Mouse (Mus musculus) neural tube, embryonic 12.5 days (tissue): ENCODE data around the gene Alox5ap. TPM values are rescaled to one million over a fixed set of nuclear protein-coding genes. Genes with fewer than 3 reads are reported as not detected.

Experiments used
- ATAC-seq: fragments of 200-750 bp; cut with Nextera tagmentation; 2 replicates; pipeline ENCODE4 v1.8.0; 2017; ENCODE audit warnings: low read depth, mild to moderate bottlenecking, moderate TSS enrichment, moderate library complexity; ENCODE audit not compliant: low FRiP score
- H3K27ac ChIP-seq: fragments of 300-500 bp; sonication (generic); 2 replicates; pipeline ENCODE4 v1.5.1; 2016
- H3K27me3 ChIP-seq: fragments of 300-500 bp; sonication (generic); replicated peaks from 2 replicates; pipeline ENCODE4 v1.6.1; 2016; ENCODE audit warnings: mild to moderate bottlenecking
- H3K36me3 ChIP-seq: fragments of 300-500 bp; sonication (generic); 2 replicates; pipeline ENCODE4 v1.6.1; 2016; ENCODE audit warnings: mild to moderate bottlenecking
- H3K4me1 ChIP-seq: fragments of 300-500 bp; sonication (generic); 2 replicates; pipeline ENCODE4 v1.6.1; 2016
- H3K4me2 ChIP-seq: fragments of 300-500 bp; sonication (generic); replicated peaks from 2 replicates; pipeline ENCODE4 v1.6.1; 2016; ENCODE audit warnings: mild to moderate bottlenecking
- H3K4me3 ChIP-seq: fragments of 300-500 bp; sonication (generic); 2 replicates; pipeline ENCODE4 v1.5.1; 2016
- H3K9ac ChIP-seq: fragments of 300-500 bp; sonication (generic); 2 replicates; pipeline ENCODE4 v1.6.1; 2016; ENCODE audit warnings: mild to moderate bottlenecking
- H3K9me3 ChIP-seq: fragments of 300-500 bp; sonication (generic); 2 replicates; pipeline ENCODE4 v1.6.1; 2016; ENCODE audit warnings: mild to moderate bottlenecking
- WGBS: fragments of 180-500 bp; shearing (Covaris S2); methylation state at CpG from one replicate; pipeline ENCODE4 v1.1.7; 2016; 5-methylcytosine and 5-hydroxymethylcytosine counted together
- polyA plus RNA-seq: library from polyadenylated mRNA; unstranded; fragments of >200 nt; fragmentation: Nextera tagmentation; extraction: Ambion mirVana; gene quantifications from 2 replicates; pipeline ENCODE4 v1.2.1, GENCODE M21; 2016

Alox5ap gene
- polyA plus RNA-seq, 1 experiment from 2014 or later = 8.0 TPM

GRCm38 (mm10) chr5:149243053-149243452 is 21.5 kb upstream of the Alox5ap start:
- WGBS = 50% methylated on average over 5 of the region's 5 CpGs
- no peaks in the 10 kb centered on the region for H3K36me3 ChIP-seq
- no peaks in the 10 kb centered on the region for H3K27me3 ChIP-seq
- no peak overlapping the region for H3K27ac ChIP-seq
- H3K4me1 ChIP-seq = peaks cover 15% of the 10 kb centered on the region
- no peaks in the 10 kb centered on the region; the same call in 1 of the 2 replicates for H3K9me3 ChIP-seq
- no peak overlapping the region for H3K4me3 ChIP-seq
- H3K4me2 ChIP-seq = no peak overlapping the region
- ATAC-seq = no peak
- H3K9ac ChIP-seq = no peak overlapping the region

GRCm38 (mm10) chr5:149245391-149245964 is 19.1 kb upstream of the Alox5ap start:
- Histone ChIP-seq H3K4me3 (no peak overlapping the region), H3K9me3 (no peaks in the 10 kb centered on the region; the same call in 1 of the 2 replicates), H3K27me3 (no peaks in the 10 kb centered on the region), H3K36me3 (no peaks in the 10 kb centered on the region), H3K4me1 (peaks cover 15% of the 10 kb centered on the region), H3K27ac (no peak overlapping the region), H3K4me2 (peak overlapping the region; percentile 49), H3K9ac (no peak overlapping the region)
- 65% methylated on average over 9 of the region's 9 CpGs for WGBS
- no peak for ATAC-seq

GRCm38 (mm10) chr5:149245965-149246470 is 18.5 kb upstream of the Alox5ap start:
- H3K4me3 ChIP-seq = no peak overlapping the region
- H3K4me2 ChIP-seq = peak overlapping the region; percentile 49
- 0 out of 2 replicates have a peak, but pooled peaks have one; percentile 33 for ATAC-seq
- no peak overlapping the region for H3K9ac ChIP-seq
- peaks cover 15% of the 10 kb centered on the region for H3K4me1 ChIP-seq
- H3K27me3 ChIP-seq = no peaks in the 10 kb centered on the region
- no peaks in the 10 kb centered on the region for H3K36me3 ChIP-seq
- H3K27ac ChIP-seq = no peak overlapping the region
- 29% methylated on average over 16 of the region's 16 CpGs for WGBS
- no peaks in the 10 kb centered on the region; the same call in 1 of the 2 replicates for H3K9me3 ChIP-seq

- H3K9ac ChIP-seq = no peak overlapping the region
- no peak overlapping the region for H3K4me2 ChIP-seq
- H3K36me3 ChIP-seq = no peaks in the 10 kb centered on the region
- no peaks in the 10 kb centered on the region for H3K9me3 ChIP-seq
- H3K4me1 ChIP-seq = peaks cover 15% of the 10 kb centered on the region
- H3K27ac ChIP-seq = no peak overlapping the region
- no peak for ATAC-seq
- 52% methylated on average over 20 of the region's 20 CpGs for WGBS
- no peak overlapping the region for H3K4me3 ChIP-seq
- H3K27me3 ChIP-seq = no peaks in the 10 kb centered on the region
Measured at GRCm38 (mm10) chr5:149247047-149247904, 17.3 kb upstream of the Alox5ap start.

- no peaks in the 10 kb centered on the region for H3K27me3 ChIP-seq
- no peak overlapping the region for H3K9ac ChIP-seq
- no peak overlapping the region for H3K4me3 ChIP-seq
- ATAC-seq = no peak
- H3K9me3 ChIP-seq = no peaks in the 10 kb centered on the region
- no peak overlapping the region for H3K27ac ChIP-seq
- no peak overlapping the region for H3K4me2 ChIP-seq
- WGBS = 87% methylated on average over 3 of the region's 3 CpGs
- no peaks in the 10 kb centered on the region for H3K36me3 ChIP-seq
- peaks cover 6% of the 10 kb centered on the region; the same call in 1 of the 2 replicates for H3K4me1 ChIP-seq
Measured at GRCm38 (mm10) chr5:149252303-149252702, 12.3 kb upstream of the Alox5ap start.

GRCm38 (mm10) chr5:149253491-149253890 is 11.1 kb upstream of the Alox5ap start:
- WGBS = 70% methylated on average over 2 of the region's 2 CpGs
- H3K9me3 ChIP-seq = no peaks in the 10 kb centered on the region
- H3K4me3 ChIP-seq = no peak overlapping the region
- no peak overlapping the region for H3K4me2 ChIP-seq
- peaks cover 16% of the 10 kb centered on the region for H3K4me1 ChIP-seq
- H3K27me3 ChIP-seq = no peaks in the 10 kb centered on the region
- H3K36me3 ChIP-seq = no peaks in the 10 kb centered on the region
- no peak overlapping the region for H3K9ac ChIP-seq
- no peak for ATAC-seq
- H3K27ac ChIP-seq = no peak overlapping the region

GRCm38 (mm10) chr5:149255522-149255921 is 9.0 kb upstream of the Alox5ap start:
- H3K4me3 ChIP-seq = no peak overlapping the region
- no peak overlapping the region for H3K4me2 ChIP-seq
- WGBS = 87% methylated on average over 2 of the region's 2 CpGs
- H3K9ac ChIP-seq = no peak overlapping the region
- H3K27ac ChIP-seq = no peak overlapping the region
- H3K27me3 ChIP-seq = no peaks in the 10 kb centered on the region
- no peaks in the 10 kb centered on the region for H3K9me3 ChIP-seq
- peaks cover 27% of the 10 kb centered on the region for H3K4me1 ChIP-seq
- H3K36me3 ChIP-seq = no peaks in the 10 kb centered on the region
- no peak for ATAC-seq

GRCm38 (mm10) chr5:149257518-149258281 is 6.9 kb upstream of the Alox5ap start:
- H3K4me1 ChIP-seq = peaks cover 27% of the 10 kb centered on the region
- no peaks in the 10 kb centered on the region for H3K36me3 ChIP-seq
- no peak overlapping the region for H3K4me3 ChIP-seq
- no peak overlapping the region for H3K9ac ChIP-seq
- H3K27ac ChIP-seq = peak overlapping the region; percentile 81; the same call in 1 of the 2 replicates
- 0 out of 2 replicates have a peak overlapping the region, but pooled peaks have one; percentile 4 for H3K4me2 ChIP-seq
- 31% methylated on average over 14 of the region's 14 CpGs for WGBS
- peak; percentile 67 for ATAC-seq
- no peaks in the 10 kb centered on the region for H3K27me3 ChIP-seq
- no peaks in the 10 kb centered on the region for H3K9me3 ChIP-seq

- Histone ChIP-seq H3K9ac (no peak overlapping the region), H3K4me3 (no peak overlapping the region), H3K4me2 (peak overlapping the region; percentile 46), H3K4me1 (peaks cover 27% of the 10 kb centered on the region), H3K9me3 (no peaks in the 10 kb centered on the region), H3K36me3 (no peaks in the 10 kb centered on the region), H3K27me3 (no peaks in the 10 kb centered on the region), H3K27ac (peak overlapping the region; percentile 81)
- WGBS = 18% methylated on average over 16 of the region's 16 CpGs
- peak; percentile 79 for ATAC-seq
Measured at GRCm38 (mm10) chr5:149259093-149259492, 5.5 kb upstream of the Alox5ap start.

GRCm38 (mm10) chr5:149261449-149261848 is 3.1 kb upstream of the Alox5ap start:
- H3K4me2 ChIP-seq = no peak overlapping the region
- no peaks in the 10 kb centered on the region for H3K27me3 ChIP-seq
- 74% methylated on average over 7 of the region's 7 CpGs for WGBS
- H3K9ac ChIP-seq = no peak overlapping the region
- no peak overlapping the region for H3K27ac ChIP-seq
- H3K4me3 ChIP-seq = no peak overlapping the region
- H3K4me1 ChIP-seq = peaks cover 27% of the 10 kb centered on the region
- H3K36me3 ChIP-seq = no peaks in the 10 kb centered on the region
- H3K9me3 ChIP-seq = no peaks in the 10 kb centered on the region
- ATAC-seq = no peak

- H3K36me3 ChIP-seq = no peaks in the 10 kb centered on the region
- H3K9me3 ChIP-seq = no peaks in the 10 kb centered on the region
- H3K4me1 ChIP-seq = peaks cover 27% of the 10 kb centered on the region
- no peaks in the 10 kb centered on the region for H3K27me3 ChIP-seq
- WGBS = 59% methylated on average over 6 of the region's 6 CpGs
- H3K4me2 ChIP-seq = no peak overlapping the region
- no peak overlapping the region for H3K9ac ChIP-seq
- ATAC-seq = no peak
- H3K27ac ChIP-seq = no peak overlapping the region
- no peak overlapping the region for H3K4me3 ChIP-seq
Measured at GRCm38 (mm10) chr5:149261866-149262265, 2.7 kb upstream of the Alox5ap start.

GRCm38 (mm10) chr5:149264878-149265279 is 312 bp downstream of the Alox5ap start:
- H3K4me3 ChIP-seq = no peak overlapping the region
- no peak for ATAC-seq
- H3K4me2 ChIP-seq = no peak overlapping the region
- no peaks in the 10 kb centered on the region for H3K4me1 ChIP-seq
- H3K27ac ChIP-seq = no peak overlapping the region
- no peaks in the 10 kb centered on the region for H3K9me3 ChIP-seq
- 60% methylated on average over 6 of the region's 6 CpGs for WGBS
- no peaks in the 10 kb centered on the region for H3K27me3 ChIP-seq
- no peak overlapping the region; the same call in 1 of the 2 replicates for H3K9ac ChIP-seq
- H3K36me3 ChIP-seq = no peaks in the 10 kb centered on the region
